Mouse (Mus musculus): ENCODE results near the gene Olfr568. TPM values are rescaled to one million over a fixed set of nuclear protein-coding genes. Genes with fewer than 3 reads are reported as not detected.

Gene Olfr568
- polyA plus RNA-seq (2015; fragmentation: Nextera tagmentation; extraction: Ambion mirVana), result not detected in 2 replicates

GRCm38 (mm10) chr7:102876822-102877221 lies at the start of gene Olfr568:
Gene Olfr568 (plus strand): TSS chr7:102877122.

GRCm38 (mm10) chr7:102858665-102859064 lies 18.3 kb upstream of the Olfr568 start, which contains the start of gene Olfr566:
Gene Olfr566 (minus strand): TSS chr7:102858765.

GRCm38 (mm10) chr7:102890782-102891181 lies 13.9 kb downstream of the Olfr568 start, which contains the start of gene Olfr569:
Gene Olfr569 (minus strand): TSS chr7:102890882.

GRCm38 (mm10) chr7:102917032-102917875 lies 40.3 kb downstream of the Olfr568 start, which contains the start of gene Olfr571:
Gene Olfr571 (minus strand): TSS chr7:102917536.

GRCm38 (mm10) chr7:102924109-102924508 lies 47.2 kb downstream of the Olfr568 start, which contains the start of gene Olfr572:
Gene Olfr572 (plus strand): TSS chr7:102924409.

Other genes with a start within 250 kb of the Olfr568 start
- gene Olfr554, start 238.7 kb upstream of the Olfr568 start, polyA plus RNA-seq (2015; fragmentation: Nextera tagmentation; extraction: Ambion mirVana), result not detected in 2 replicates
- gene Olfr555, start 218.3 kb upstream of the Olfr568 start, polyA plus RNA-seq (2015; fragmentation: Nextera tagmentation; extraction: Ambion mirVana), result not detected in 2 replicates
- gene Olfr556, start 212.2 kb upstream of the Olfr568 start, polyA plus RNA-seq (2015; fragmentation: Nextera tagmentation; extraction: Ambion mirVana), result not detected in 2 replicates
- gene Trim68, start 189.8 kb upstream of the Olfr568 start, polyA plus RNA-seq (2015; fragmentation: Nextera tagmentation; extraction: Ambion mirVana), result 3.6 and 4.1 TPM in 2 replicates
- gene Olfr557, start 181.2 kb upstream of the Olfr568 start, polyA plus RNA-seq (2015; fragmentation: Nextera tagmentation; extraction: Ambion mirVana), result not detected in 2 replicates
- 0.06 TPM in 1 of 2 replicates, not detected in the other for gene Olfr558, start 174.9 kb upstream of the Olfr568 start, polyA plus RNA-seq (2015; fragmentation: Nextera tagmentation; extraction: Ambion mirVana)
- gene Olfr33, start 158.1 kb upstream of the Olfr568 start, polyA plus RNA-seq (2015; fragmentation: Nextera tagmentation; extraction: Ambion mirVana), result not detected in 2 replicates
- not detected in 2 replicates for gene Olfr559, start 149.6 kb upstream of the Olfr568 start, polyA plus RNA-seq (2015; fragmentation: Nextera tagmentation; extraction: Ambion mirVana)
- gene Olfr560, start 117.8 kb upstream of the Olfr568 start, polyA plus RNA-seq (2015; fragmentation: Nextera tagmentation; extraction: Ambion mirVana), result not detected in 2 replicates
- gene Olfr78, start 117.7 kb upstream of the Olfr568 start, polyA plus RNA-seq (2015; fragmentation: Nextera tagmentation; extraction: Ambion mirVana), result not detected in 2 replicates
- not detected in 2 replicates for gene Olfr561, start 105.9 kb upstream of the Olfr568 start, polyA plus RNA-seq (2015; fragmentation: Nextera tagmentation; extraction: Ambion mirVana)
- not detected in 2 replicates for gene Olfr564, start 73.6 kb upstream of the Olfr568 start, polyA plus RNA-seq (2015; fragmentation: Nextera tagmentation; extraction: Ambion mirVana)
- gene Olfr566, start 18.4 kb upstream of the Olfr568 start, polyA plus RNA-seq (2015; fragmentation: Nextera tagmentation; extraction: Ambion mirVana), result not detected in 2 replicates
- not detected in 2 replicates for gene Olfr569, start 13.8 kb downstream of the Olfr568 start, polyA plus RNA-seq (2015; fragmentation: Nextera tagmentation; extraction: Ambion mirVana)
- not detected in 2 replicates for gene Olfr570, start 17.5 kb downstream of the Olfr568 start, polyA plus RNA-seq (2015; fragmentation: Nextera tagmentation; extraction: Ambion mirVana)
- not detected in 2 replicates for gene Olfr571, start 40.4 kb downstream of the Olfr568 start, polyA plus RNA-seq (2015; fragmentation: Nextera tagmentation; extraction: Ambion mirVana)
- gene Olfr572, start 47.3 kb downstream of the Olfr568 start, polyA plus RNA-seq (2015; fragmentation: Nextera tagmentation; extraction: Ambion mirVana), result not detected in 2 replicates
- gene Olfr573-ps1, start 65.5 kb downstream of the Olfr568 start, polyA plus RNA-seq (2015; fragmentation: Nextera tagmentation; extraction: Ambion mirVana), result not detected in 2 replicates
- not detected in 2 replicates for gene Olfr574, start 71.3 kb downstream of the Olfr568 start, polyA plus RNA-seq (2015; fragmentation: Nextera tagmentation; extraction: Ambion mirVana)
- not detected in 2 replicates for gene Olfr575, start 81.7 kb downstream of the Olfr568 start, polyA plus RNA-seq (2015; fragmentation: Nextera tagmentation; extraction: Ambion mirVana)
- gene Olfr576, start 85.5 kb downstream of the Olfr568 start, polyA plus RNA-seq (2015; fragmentation: Nextera tagmentation; extraction: Ambion mirVana), result not detected in 2 replicates
- not detected in 2 replicates for gene Olfr577, start 98.8 kb downstream of the Olfr568 start, polyA plus RNA-seq (2015; fragmentation: Nextera tagmentation; extraction: Ambion mirVana)
- not detected in 2 replicates for gene Olfr578, start 112.2 kb downstream of the Olfr568 start, polyA plus RNA-seq (2015; fragmentation: Nextera tagmentation; extraction: Ambion mirVana)
- not detected in 2 replicates for gene Olfr582, start 160.9 kb downstream of the Olfr568 start, polyA plus RNA-seq (2015; fragmentation: Nextera tagmentation; extraction: Ambion mirVana)
- not detected in 2 replicates for gene Olfr583, start 174.2 kb downstream of the Olfr568 start, polyA plus RNA-seq (2015; fragmentation: Nextera tagmentation; extraction: Ambion mirVana)
- gene Olfr584, start 204.8 kb downstream of the Olfr568 start, polyA plus RNA-seq (2015; fragmentation: Nextera tagmentation; extraction: Ambion mirVana), result not detected in 2 replicates
- gene Olfr585, start 220.6 kb downstream of the Olfr568 start, polyA plus RNA-seq (2015; fragmentation: Nextera tagmentation; extraction: Ambion mirVana), result not detected in 2 replicates
- not detected in 2 replicates for gene Olfr586, start 248.5 kb downstream of the Olfr568 start, polyA plus RNA-seq (2015; fragmentation: Nextera tagmentation; extraction: Ambion mirVana)

Measured in spleen, postnatal 0 days (tissue).